Mouse (Mus musculus) ES-Bruce4 (cell line): ENCODE data around the gene Nkapd1. TPM values are rescaled to one million over a fixed set of nuclear protein-coding genes. Genes with fewer than 3 reads are reported as not detected.

Experiments
- H3K27ac ChIP-seq: 2 replicates; pipeline ENCODE4 v1.5.1; 2012; ENCODE audit warnings: low read length, inconsistent platforms; ENCODE audit not compliant: insufficient read depth
- H3K27me3 ChIP-seq: 2 replicates; pipeline ENCODE4 v1.6.1; 2012; ENCODE audit warnings: mild to moderate bottlenecking, low read length, inconsistent platforms; ENCODE audit not compliant: control insufficient read depth, poor library complexity, insufficient read depth, severe bottlenecking
- H3K36me3 ChIP-seq: 2 replicates; pipeline ENCODE4 v1.6.1; 2012; ENCODE audit warnings: inconsistent platforms, mild to moderate bottlenecking, low read length, moderate library complexity; ENCODE audit not compliant: control insufficient read depth, poor library complexity, insufficient read depth, severe bottlenecking
- H3K4me1 ChIP-seq: one replicate; pipeline ENCODE4 v1.8.1; 2011; ENCODE audit warnings: low read length; ENCODE audit not compliant: control insufficient read depth, insufficient read depth
- H3K4me3 ChIP-seq: 2 replicates; pipeline ENCODE4 v1.5.1; 2011; ENCODE audit warnings: low read depth, mild to moderate bottlenecking, low read length
- H3K9ac ChIP-seq: 2 replicates; pipeline ENCODE4 v1.6.1; 2012; ENCODE audit warnings: low read depth, mild to moderate bottlenecking, inconsistent platforms; ENCODE audit not compliant: poor library complexity, severe bottlenecking
- H3K9me3 ChIP-seq: replicated peaks from 2 replicates; pipeline ENCODE4 v1.6.1; 2012; ENCODE audit warnings: mild to moderate bottlenecking, low read length, inconsistent platforms; ENCODE audit not compliant: control insufficient read depth, poor library complexity, insufficient read depth, severe bottlenecking
- CTCF ChIP-seq: IDR thresholded peaks from one replicate; pipeline ENCODE4 v1.8.1; 2011; ENCODE audit warnings: low read depth, low read length
- EP300 ChIP-seq: IDR thresholded peaks from 2 replicates; pipeline ENCODE4 v1.6.1; 2011; ENCODE audit warnings: low read depth, low read length; ENCODE audit not compliant: insufficient read depth
- POLR2A ChIP-seq: IDR thresholded peaks from one replicate; pipeline ENCODE4 v1.8.1; 2011; ENCODE audit warnings: low read length; ENCODE audit not compliant: insufficient read depth
- polyA plus RNA-seq: library from polyadenylated mRNA; stranded (reverse); fragments of >200 nt; gene quantifications from 2 replicates; pipeline ENCODE4 v1.2.4, GENCODE M21; 2011; ENCODE audit warnings: low read depth; ENCODE audit not compliant: missing spikeins, insufficient read depth, insufficient read length

Nkapd1 gene
- polyA plus RNA-seq, 1 experiment = 46.9 TPM

DNA sequence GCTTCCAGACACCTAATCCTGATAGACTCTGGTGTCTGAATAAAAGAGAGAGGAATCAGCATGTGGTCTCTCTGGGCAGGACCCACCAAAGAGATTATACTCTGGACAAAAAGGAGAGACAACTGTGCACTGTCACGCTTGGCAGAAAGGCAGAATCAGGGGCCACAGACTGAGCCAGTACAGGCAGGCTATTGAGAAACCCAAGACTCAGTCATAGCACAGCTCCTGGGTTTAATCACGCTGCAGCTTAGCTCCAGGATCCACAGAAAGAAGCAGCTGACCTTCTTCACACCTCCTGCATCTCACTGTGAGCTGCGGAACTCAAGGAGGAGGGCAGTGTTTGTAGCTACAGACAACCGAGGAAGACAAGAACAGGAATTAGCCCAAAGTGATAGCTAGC lies 36.9 kb downstream of the Nkapd1 start:
- no peaks in the 10 kb centered on the region for H3K27me3 ChIP-seq
- no peak overlapping the region for H3K27ac ChIP-seq
- H3K9ac ChIP-seq = no peak overlapping the region
- no peaks in the 10 kb centered on the region for H3K4me1 ChIP-seq
- H3K36me3 ChIP-seq = no peaks in the 10 kb centered on the region
- TF ChIP-seq EP300 (no peak), CTCF (no peak), POLR2A (no peak)
- no peaks in the 10 kb centered on the region for H3K9me3 ChIP-seq
- H3K4me3 ChIP-seq = no peak overlapping the region

DNA sequence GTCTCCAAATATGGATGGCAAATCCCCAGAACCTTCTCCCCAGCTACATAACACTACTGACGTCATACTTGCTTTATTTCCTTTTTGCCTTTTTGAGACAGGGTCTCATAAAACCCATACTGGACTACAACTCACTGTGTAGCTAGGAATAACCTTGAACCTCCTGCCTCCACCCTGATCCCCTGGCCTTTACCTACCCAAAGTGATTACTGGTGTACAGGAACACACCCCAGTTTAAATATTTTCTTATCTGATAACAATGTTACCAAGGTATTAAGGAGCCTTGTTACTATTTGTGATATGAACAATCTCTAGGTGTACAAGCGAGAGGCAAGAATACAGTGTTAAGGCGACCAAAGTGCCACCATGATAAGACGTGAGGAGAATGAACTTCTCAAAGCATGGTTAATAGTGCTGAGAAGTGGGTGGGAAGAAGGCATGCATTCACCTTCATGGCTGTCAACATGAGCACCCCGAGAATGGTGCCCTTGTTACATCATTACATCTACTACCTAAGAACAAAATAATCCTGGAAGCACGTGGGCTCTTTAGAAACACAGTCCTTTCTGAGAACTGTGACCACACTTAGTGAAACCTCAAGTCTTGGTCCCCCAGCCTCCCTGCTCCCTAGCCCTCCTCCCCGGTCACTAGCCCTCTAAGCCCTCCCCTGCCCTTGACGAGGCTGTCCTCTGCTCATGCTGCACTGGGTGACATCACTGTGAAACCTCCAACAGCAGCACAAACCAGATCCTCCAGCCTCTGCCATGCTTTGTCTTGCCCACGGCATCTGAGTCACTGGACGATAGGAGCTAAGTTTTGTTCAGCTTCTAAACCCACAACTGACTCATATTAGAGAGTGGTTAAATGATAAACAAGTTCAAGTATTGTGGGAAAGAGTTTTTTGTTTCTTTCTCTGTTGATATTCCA lies 47.4 kb downstream of the Nkapd1 start:
- H3K9me3 ChIP-seq = no peaks in the 10 kb centered on the region
- H3K27ac ChIP-seq = no peak overlapping the region
- H3K4me1 ChIP-seq = no peaks in the 10 kb centered on the region
- TF ChIP-seq EP300 (no peak), POLR2A (no peak), CTCF (no peak)
- H3K36me3 ChIP-seq = no peaks in the 10 kb centered on the region
- H3K4me3 ChIP-seq = no peak overlapping the region
- no peaks in the 10 kb centered on the region; the same call in 1 of the 2 replicates for H3K27me3 ChIP-seq
- H3K9ac ChIP-seq = no peak overlapping the region

DNA sequence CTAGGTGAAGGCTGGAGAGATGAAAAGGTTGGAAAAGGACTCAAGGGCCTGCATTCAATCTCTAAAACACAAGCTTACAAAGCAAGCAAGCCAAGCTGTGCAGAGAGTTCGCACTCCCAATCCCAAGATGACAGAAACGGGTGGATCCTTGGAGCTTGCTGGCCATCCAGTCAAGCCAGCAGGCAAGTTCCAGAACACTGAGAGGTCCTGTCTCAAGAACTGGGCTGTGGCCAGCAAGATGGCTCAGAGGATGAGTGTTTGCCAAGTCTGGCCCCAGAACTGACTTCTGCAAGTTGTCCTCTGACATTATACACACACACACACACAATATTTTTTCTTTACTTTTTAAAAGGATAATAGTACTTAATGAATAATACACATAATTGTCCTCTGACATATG lies 49.4 kb downstream of the Nkapd1 start:
- TF ChIP-seq CTCF (no peak), POLR2A (no peak), EP300 (no peak)

GRCm38 (mm10) chr9:50567372-50567771 lies 49.9 kb downstream of the Nkapd1 start:
- no peak overlapping the region for H3K4me3 ChIP-seq
- no peaks in the 10 kb centered on the region; the same call in 1 of the 2 replicates for H3K27me3 ChIP-seq
- TF ChIP-seq POLR2A (no peak), EP300 (no peak), CTCF (no peak)
- no peak overlapping the region for H3K27ac ChIP-seq
- H3K9me3 ChIP-seq = no peaks in the 10 kb centered on the region
- H3K4me1 ChIP-seq = no peaks in the 10 kb centered on the region
- no peaks in the 10 kb centered on the region for H3K36me3 ChIP-seq
- H3K9ac ChIP-seq = no peak overlapping the region

More for the DNA sequence above, 49.4 kb downstream of the Nkapd1 start:
- Histone ChIP-seq H3K4me1 (no peaks in the 10 kb centered on the region), H3K27ac (no peak overlapping the region), H3K4me3 (no peak overlapping the region), H3K36me3 (no peaks in the 10 kb centered on the region), H3K9me3 (no peaks in the 10 kb centered on the region), H3K27me3 (no peaks in the 10 kb centered on the region; the same call in 1 of the 2 replicates), H3K9ac (no peak overlapping the region)

DNA sequence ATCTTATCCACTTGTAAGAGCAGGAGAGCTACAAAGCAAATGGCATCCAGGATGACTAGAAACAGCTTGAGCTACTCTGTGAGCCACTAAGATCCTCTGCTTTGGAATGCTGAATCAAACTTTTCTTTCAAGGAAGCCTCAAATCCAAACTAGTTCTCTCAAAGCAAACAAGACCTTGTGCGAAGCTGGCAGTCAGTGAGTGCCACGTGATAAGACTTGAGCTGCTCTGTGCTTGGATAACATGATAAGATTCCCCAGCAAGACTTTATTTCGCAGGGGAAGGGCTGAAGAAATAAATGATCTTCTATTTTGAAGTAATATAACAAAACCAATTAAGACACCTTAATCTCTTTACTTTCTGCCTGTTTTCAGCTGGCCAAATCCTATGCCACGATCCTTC lies 51.3 kb downstream of the Nkapd1 start:
- Histone ChIP-seq H3K4me3 (no peak overlapping the region), H3K36me3 (no peaks in the 10 kb centered on the region), H3K27ac (no peak overlapping the region), H3K27me3 (no peaks in the 10 kb centered on the region; the same call in 1 of the 2 replicates), H3K9ac (no peak overlapping the region), H3K9me3 (peaks cover 4% of the 10 kb centered on the region), H3K4me1 (no peaks in the 10 kb centered on the region)
- no peak for TF ChIP-seq POLR2A
- no peak for TF ChIP-seq EP300
- no peak for TF ChIP-seq CTCF

DNA sequence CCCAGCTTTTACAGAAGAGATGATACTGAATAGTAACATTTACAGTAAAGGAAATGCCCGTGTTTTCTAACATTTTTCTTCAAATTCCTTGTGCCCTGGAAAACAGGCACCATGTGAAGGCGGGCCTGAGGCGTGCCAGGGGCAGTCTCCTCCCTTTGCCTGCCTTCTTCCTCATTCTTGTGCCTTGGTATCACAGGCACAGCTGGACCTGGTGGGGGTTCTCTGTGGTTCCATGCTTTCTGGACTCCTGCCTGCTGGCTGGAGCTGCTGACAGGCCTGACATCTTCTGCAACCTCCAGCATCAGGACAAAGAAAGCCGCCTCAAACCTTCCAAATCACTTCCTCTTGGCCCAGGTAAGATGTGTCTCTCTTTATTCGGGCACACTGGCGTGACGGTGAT lies 52.1 kb downstream of the Nkapd1 start:
- H3K4me1 ChIP-seq = no peaks in the 10 kb centered on the region
- H3K27ac ChIP-seq = no peak overlapping the region
- no peaks in the 10 kb centered on the region for H3K36me3 ChIP-seq
- H3K27me3 ChIP-seq = no peaks in the 10 kb centered on the region; the same call in 1 of the 2 replicates
- TF ChIP-seq CTCF (no peak), POLR2A (no peak), EP300 (no peak)
- H3K4me3 ChIP-seq = no peak overlapping the region
- H3K9ac ChIP-seq = no peak overlapping the region
- peaks cover 4% of the 10 kb centered on the region for H3K9me3 ChIP-seq
